Mouse (Mus musculus) G1E (cell line): Measurements from ENCODE around the gene Neurl4. TPM values are rescaled to one million over a fixed set of nuclear protein-coding genes. Genes with fewer than 3 reads are reported as not detected.
A peak's percentile ranks its signal among the peaks of the same experiment; 100 is the strongest.

Source experiments
- ATAC-seq: 2 replicates; pipeline ENCODE4 v1.8.0; 2016; ENCODE audit warnings: mild to moderate bottlenecking; ENCODE audit not compliant: insufficient number of reproducible peaks, poor library complexity, low FRiP score, severe bottlenecking; ENCODE audit errors: extremely low read depth
- DNase-seq: peaks from one replicate; pipeline ENCODE4 v3.0.0; 2012; ENCODE audit warnings: low spot score
- H3K27me3 ChIP-seq: 2 replicates; pipeline ENCODE4 v1.6.1; 2012; ENCODE audit warnings: mild to moderate bottlenecking, low read length, inconsistent platforms; ENCODE audit not compliant: insufficient read depth
- H3K36me3 ChIP-seq: replicated peaks from 2 replicates; pipeline ENCODE3; 2012; ENCODE audit warnings: mild to moderate bottlenecking, inconsistent platforms
- H3K4me1 ChIP-seq: 2 replicates; pipeline ENCODE4 v1.6.1; 2012; ENCODE audit warnings: low read depth, low read length, inconsistent platforms, mixed read lengths; ENCODE audit not compliant: insufficient read depth
- H3K4me3 ChIP-seq: 2 replicates; pipeline ENCODE4 v1.5.1; 2012; ENCODE audit warnings: low read depth, mild to moderate bottlenecking, inconsistent platforms, low read length, moderate library complexity, mixed read lengths
- H3K9me3 ChIP-seq: replicated peaks from 2 replicates; pipeline ENCODE4 v1.6.1; 2012; ENCODE audit warnings: inconsistent platforms
- CTCF ChIP-seq: IDR thresholded peaks from 2 replicates; pipeline ENCODE4 v1.5.1; 2012; ENCODE audit warnings: low read depth, low read length, inconsistent platforms, mixed read lengths
- GATA1 ChIP-seq: IDR thresholded peaks from 2 replicates; pipeline ENCODE4 v1.6.1; 2012; ENCODE audit warnings: borderline replicate concordance, low read length, inconsistent platforms, mixed read lengths
- GATA2 ChIP-seq: IDR thresholded peaks from 2 replicates; pipeline ENCODE4 v1.6.1; 2012; ENCODE audit warnings: low read depth, low read length, inconsistent platforms, borderline replicate concordance
- POLR2AphosphoS5 ChIP-seq: IDR thresholded peaks from 2 replicates; pipeline ENCODE4 v1.6.1; 2012; ENCODE audit warnings: low read depth, low read length, inconsistent platforms; ENCODE audit not compliant: insufficient replicate concordance
- TAL1 ChIP-seq: conservative IDR thresholded peaks from 2 replicates; pipeline ENCODE4 v1.6.1; 2012; ENCODE audit warnings: low read depth, low read length, inconsistent platforms, mixed read lengths
- polyA plus RNA-seq: library from polyadenylated mRNA; stranded (reverse); fragments of >175 nt; gene quantifications from 2 replicates; pipeline ENCODE4 v1.2.3, GENCODE M21; 2012
- total RNA-seq, 2 experiments: library from RNA; stranded (forward) in 1 of 2; stranded (reverse) in 1 of 2; fragments of 200-1000 nt in 1 of 2; fragments of >200 nt in 1 of 2; fragmentation: Nextera tagmentation in 1 of 2; gene quantifications; 2 replicates each; pipeline ENCODE4 v1.2.3; 2014 to 2017

The Neurl4 gene
- total and polyA plus RNA-seq, 3 experiments = 25.7 to 87.0 (median 27.2) TPM

DNA sequence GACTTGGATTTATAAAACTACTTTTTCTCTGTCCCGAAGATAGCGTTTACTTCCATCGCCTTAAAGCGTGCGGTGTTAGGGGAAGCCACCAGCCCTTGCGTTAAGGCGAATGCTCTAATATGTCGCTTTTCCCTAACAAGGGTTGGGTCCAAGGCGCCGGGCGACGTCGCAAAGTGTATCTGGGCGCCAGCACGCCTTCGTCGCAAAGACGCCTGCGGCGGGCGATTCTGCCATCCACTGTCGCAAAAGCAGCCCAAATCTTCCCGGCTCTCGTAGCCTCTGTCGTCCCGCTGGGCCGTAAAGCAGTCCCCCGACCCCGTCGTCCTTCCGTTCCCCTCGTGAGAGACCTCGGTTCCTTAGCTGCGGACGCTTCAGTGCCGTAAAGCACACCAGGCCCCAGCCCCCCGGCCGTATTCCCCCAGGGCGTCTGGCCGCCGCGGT lies 554 bp downstream of the Neurl4 start:
- TF ChIP-seq POLR2AphosphoS5 (no peak), GATA2 (no peak)
- peak overlapping the region; percentile 97 for H3K4me3 ChIP-seq
- H3K36me3 ChIP-seq = peaks cover 41% of the 10 kb centered on the region
- DNase-seq (peak; percentile 92), ATAC-seq (peak; percentile 56; the same call in 1 of the 2 replicates)
- no peaks in the 10 kb centered on the region for H3K9me3 ChIP-seq
- H3K27me3 ChIP-seq = no peaks in the 10 kb centered on the region
- peaks cover 60% of the 10 kb centered on the region for H3K4me1 ChIP-seq

DNA sequence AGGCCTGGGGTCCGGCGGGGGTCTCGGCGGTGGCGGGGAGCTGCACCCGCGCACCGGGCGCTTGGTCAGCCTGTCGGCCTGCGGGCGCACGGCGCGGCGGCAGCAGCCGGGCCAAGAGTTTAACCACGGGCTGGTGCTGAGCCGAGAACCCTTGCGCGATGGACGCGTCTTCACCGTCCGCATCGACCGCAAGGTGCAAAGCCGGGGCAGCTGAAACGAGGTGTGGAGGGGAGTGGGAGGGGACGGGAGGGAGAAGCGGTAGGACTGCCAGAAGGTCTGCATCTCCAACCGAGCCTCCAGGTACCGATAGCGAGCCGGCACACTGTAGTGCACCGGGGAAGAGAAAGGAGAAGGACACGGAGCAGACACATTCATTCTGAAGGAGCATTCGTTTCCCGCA lies 1.1 kb downstream of the Neurl4 start:
- ATAC-seq (no peak), DNase-seq (no peak)
- H3K4me1 ChIP-seq = peaks cover 60% of the 10 kb centered on the region

DNA sequence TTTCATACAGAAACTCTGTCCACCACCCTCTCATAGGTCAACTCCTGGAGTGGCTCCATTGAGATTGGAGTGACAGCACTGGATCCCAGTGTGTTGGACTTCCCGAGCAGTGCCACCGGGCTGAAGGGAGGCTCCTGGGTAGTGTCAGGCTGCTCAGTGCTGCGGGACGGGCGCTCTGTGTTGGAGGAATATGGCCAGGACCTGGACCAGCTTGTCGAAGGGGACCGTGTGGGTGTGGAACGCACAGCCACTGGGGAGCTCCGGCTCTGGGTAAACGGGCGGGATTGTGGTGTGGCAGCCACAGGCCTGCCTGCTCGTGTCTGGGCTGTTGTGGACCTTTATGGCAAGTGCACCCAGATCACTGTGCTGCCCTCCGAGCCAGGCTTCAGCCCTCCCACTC lies 2.1 kb downstream of the Neurl4 start:
- ATAC-seq (no peak), DNase-seq (no peak)
- peak overlapping the region; percentile 97 for H3K4me3 ChIP-seq
- TF ChIP-seq POLR2AphosphoS5 (no peak), GATA1 (no peak), TAL1 (no peak), CTCF (no peak), GATA2 (no peak)
- H3K27me3 ChIP-seq = no peaks in the 10 kb centered on the region
- H3K4me1 ChIP-seq = peaks cover 60% of the 10 kb centered on the region
- H3K9me3 ChIP-seq = no peaks in the 10 kb centered on the region
- H3K36me3 ChIP-seq = peaks cover 51% of the 10 kb centered on the region

More for the DNA sequence above, 1.1 kb downstream of the Neurl4 start:
- no peaks in the 10 kb centered on the region for H3K9me3 ChIP-seq
- peaks cover 46% of the 10 kb centered on the region for H3K36me3 ChIP-seq
- no peaks in the 10 kb centered on the region for H3K27me3 ChIP-seq
- peak overlapping the region; percentile 97 for H3K4me3 ChIP-seq
- TF ChIP-seq POLR2AphosphoS5 = no peak
- TF ChIP-seq GATA1 = no peak
- TF ChIP-seq TAL1 = no peak
- TF ChIP-seq GATA2 = no peak
- TF ChIP-seq CTCF = no peak

DNA sequence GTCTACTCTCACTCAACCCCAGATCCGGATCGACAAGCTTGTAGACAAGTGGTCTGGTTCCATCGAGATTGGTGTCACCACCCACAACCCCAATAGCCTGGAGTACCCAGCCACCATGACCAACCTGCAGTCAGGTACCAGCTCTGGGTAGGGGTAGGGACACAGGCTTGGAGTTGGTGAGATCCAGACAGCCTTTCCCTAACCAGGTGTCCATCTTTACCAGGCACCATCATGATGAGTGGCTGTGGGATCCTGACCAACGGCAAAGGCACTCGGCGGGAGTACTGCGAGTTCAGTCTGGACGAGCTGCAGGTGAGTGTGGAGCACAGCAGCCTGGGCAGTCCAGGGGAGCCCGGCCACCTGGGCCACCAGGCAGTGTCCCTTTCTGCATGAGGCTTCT lies 3.4 kb downstream of the Neurl4 start:
- Histone ChIP-seq H3K36me3 (peaks cover 65% of the 10 kb centered on the region), H3K4me3 (no peak overlapping the region)
- TF ChIP-seq CTCF (no peak), POLR2AphosphoS5 (no peak), TAL1 (no peak), GATA2 (no peak), GATA1 (no peak)

DNA sequence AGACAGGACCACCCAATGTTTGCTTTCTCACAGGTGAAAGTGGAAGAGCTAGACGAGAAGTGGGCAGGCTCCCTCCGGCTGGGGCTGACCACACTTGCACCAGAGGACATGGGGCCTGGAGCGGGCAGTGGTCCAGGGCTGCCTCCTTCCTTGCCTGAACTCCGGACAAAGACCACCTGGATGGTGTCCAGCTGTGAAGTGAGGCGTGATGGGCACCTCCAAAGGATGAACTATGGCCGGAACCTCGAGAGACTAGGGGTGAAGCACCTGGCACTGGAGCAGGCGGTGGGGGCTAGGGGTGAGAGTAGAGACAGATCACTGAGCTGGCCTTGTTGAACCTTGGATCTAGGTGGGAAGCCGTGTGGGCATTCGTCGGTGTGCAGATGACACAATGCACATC lies 7.8 kb downstream of the Neurl4 start:
- DNase-seq (no peak), ATAC-seq (no peak)
- Histone ChIP-seq H3K4me3 (no peak overlapping the region), H3K9me3 (no peaks in the 10 kb centered on the region), H3K4me1 (peaks cover 49% of the 10 kb centered on the region), H3K36me3 (peaks cover 97% of the 10 kb centered on the region), H3K27me3 (no peaks in the 10 kb centered on the region)
- TF ChIP-seq TAL1 = no peak
- no peak for TF ChIP-seq CTCF
- TF ChIP-seq POLR2AphosphoS5 = no peak
- TF ChIP-seq GATA1 = no peak

More for the DNA sequence above, 3.4 kb downstream of the Neurl4 start:
- DNase-seq (no peak), ATAC-seq (no peak)
- Histone ChIP-seq H3K27me3 (no peaks in the 10 kb centered on the region), H3K4me1 (peaks cover 52% of the 10 kb centered on the region), H3K9me3 (no peaks in the 10 kb centered on the region)

DNA sequence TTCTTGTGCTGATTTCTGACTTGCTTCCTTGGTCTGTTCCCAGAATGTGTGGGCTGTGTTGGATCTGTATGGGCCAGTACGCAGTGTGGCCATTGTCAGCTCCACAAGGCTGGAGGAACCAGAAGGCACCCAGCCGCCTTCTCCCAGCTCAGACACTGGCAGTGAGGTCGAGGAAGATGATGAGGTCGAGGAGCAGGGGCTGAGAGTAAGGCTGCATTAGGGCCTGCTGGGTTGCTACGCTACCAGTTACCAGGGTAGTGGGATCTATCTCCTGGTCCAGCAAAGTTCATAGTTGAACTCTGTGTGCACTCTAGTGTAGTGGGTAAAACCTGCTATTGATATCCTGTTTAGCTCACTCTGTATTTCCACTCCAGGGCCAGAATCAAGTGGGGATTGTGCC lies 8.3 kb downstream of the Neurl4 start:
- Histone ChIP-seq H3K9me3 (no peaks in the 10 kb centered on the region), H3K4me3 (no peak overlapping the region), H3K27me3 (no peaks in the 10 kb centered on the region), H3K4me1 (peaks cover 46% of the 10 kb centered on the region), H3K36me3 (peaks cover 95% of the 10 kb centered on the region)
- no peak for ATAC-seq
- TF ChIP-seq TAL1 (no peak), GATA2 (no peak), POLR2AphosphoS5 (no peak), GATA1 (no peak), CTCF (no peak)
- no peak for DNase-seq

DNA sequence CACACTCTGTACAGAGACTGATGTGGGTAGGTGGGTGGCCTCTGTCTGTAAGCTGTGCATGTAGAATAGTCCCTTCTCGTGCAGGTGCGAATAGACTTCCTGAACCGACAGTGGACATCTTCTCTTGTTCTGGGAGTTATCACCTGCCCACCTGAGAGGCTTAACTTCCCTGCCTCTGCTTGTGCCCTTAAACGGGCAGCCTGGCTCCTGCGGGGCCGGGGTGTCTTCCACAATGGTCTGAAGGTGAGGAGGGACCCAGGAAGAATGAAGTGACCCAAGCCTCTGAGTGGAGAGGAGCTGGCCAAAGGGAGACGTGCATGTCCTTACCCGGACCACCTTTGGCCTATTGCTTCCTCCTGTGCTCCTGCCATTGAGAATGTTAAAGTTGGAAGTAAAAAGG lies 9.3 kb downstream of the Neurl4 start:
- no peak overlapping the region for H3K4me3 ChIP-seq
- no peaks in the 10 kb centered on the region for H3K27me3 ChIP-seq
- H3K36me3 ChIP-seq = peaks cover 97% of the 10 kb centered on the region
- TF ChIP-seq GATA2 (no peak), GATA1 (no peak), CTCF (no peak), POLR2AphosphoS5 (no peak), TAL1 (no peak)
- H3K9me3 ChIP-seq = no peaks in the 10 kb centered on the region
- no peak for DNase-seq
- no peak for ATAC-seq
- peaks cover 51% of the 10 kb centered on the region for H3K4me1 ChIP-seq
